Mouse (Mus musculus) adrenal gland, postnatal 25 days (tissue): ENCODE measurements around the gene Tbc1d9. TPM values are rescaled to one million over a fixed set of nuclear protein-coding genes. Genes with fewer than 3 reads are reported as not detected.

ENCODE experiments used
- total RNA-seq: library from RNA; stranded (reverse); gene quantifications from 2 replicates; pipeline ENCODE4 v1.2.3, GENCODE M21; 2021

Tbc1d9 gene
- total RNA-seq, 1 experiment from 2014 or later = 5.7 TPM

Other genes starting within 250 kb of the Tbc1d9 start
- gene Gm10645, start 818 bp downstream of the Tbc1d9 start, total RNA-seq = not detected in 2 replicates
- gene Ucp1, start 125.0 kb downstream of the Tbc1d9 start, total RNA-seq = 500 and 879 TPM in 2 replicates
- gene Elmod2, start 167.1 kb downstream of the Tbc1d9 start, total RNA-seq = 28.4 and 30.0 TPM in 2 replicates
- not detected in 2 replicates for gene Mgat4d, start 183.1 kb downstream of the Tbc1d9 start, total RNA-seq
- gene Clgn, start 224.5 kb downstream of the Tbc1d9 start, total RNA-seq = 0.18 TPM in 1 of 2 replicates, not detected in the other